Mouse (Mus musculus) CD4-positive, CD25-positive, alpha-beta regulatory T cell, adult 2 months (primary cell): Measurements from ENCODE around the gene Megf9.

Experiments used
- DNase-seq: peaks from one replicate; pipeline ENCODE4 v3.0.0-alpha.2; 2012; ENCODE audit warnings: low read depth, low spot score

Megf9 gene

GRCm38 (mm10) chr4:70534891-70535269 lies at the start of gene Megf9:
Gene Megf9, minus strand, starts transcription at chr4:70534995.
- peak; percentile 99 for DNase-seq

GRCm38 (mm10) chr4:70579654-70580053 lies 44.9 kb upstream of the Megf9 start:
- peak; percentile 21 for DNase-seq

- DNase-seq, result no peak
Observed at GRCm38 (mm10) chr4:70578301-70578700, 43.5 kb upstream of the Megf9 start.

- DNase-seq, result no peak
Observed at GRCm38 (mm10) chr4:70576096-70576495, 41.3 kb upstream of the Megf9 start.

GRCm38 (mm10) chr4:70573926-70574325 lies 39.1 kb upstream of the Megf9 start:
- DNase-seq, result no peak

GRCm38 (mm10) chr4:70553888-70554287 lies 19.1 kb upstream of the Megf9 start:
- no peak for DNase-seq

- no peak for DNase-seq
Observed at GRCm38 (mm10) chr4:70553230-70553797, 18.5 kb upstream of the Megf9 start.

- DNase-seq, result no peak
Observed at GRCm38 (mm10) chr4:70552120-70552519, 17.3 kb upstream of the Megf9 start.

- DNase-seq, result no peak
Observed at GRCm38 (mm10) chr4:70547411-70548148, 12.8 kb upstream of the Megf9 start.

- DNase-seq, result no peak
Observed at GRCm38 (mm10) chr4:70545869-70546542, 11.2 kb upstream of the Megf9 start.

GRCm38 (mm10) chr4:70544390-70544789 lies 9.6 kb upstream of the Megf9 start:
- DNase-seq, result no peak

- DNase-seq, result no peak
Observed at GRCm38 (mm10) chr4:70542387-70542786, 7.6 kb upstream of the Megf9 start.

GRCm38 (mm10) chr4:70540743-70541142 lies 5.9 kb upstream of the Megf9 start:
- DNase-seq, result no peak

- DNase-seq, result no peak
Observed at GRCm38 (mm10) chr4:70536661-70537580, 2.1 kb upstream of the Megf9 start.

GRCm38 (mm10) chr4:70535711-70536311 lies 1.0 kb upstream of the Megf9 start:
- peak; percentile 28 for DNase-seq

GRCm38 (mm10) chr4:70535289-70535688 lies 494 bp upstream of the Megf9 start:
- DNase-seq, result no peak

GRCm38 (mm10) chr4:70534078-70534890 lies 511 bp downstream of the Megf9 start:
- DNase-seq, result no peak

GRCm38 (mm10) chr4:70533056-70533805 lies 1.6 kb downstream of the Megf9 start:
- peak; percentile 9 for DNase-seq

- DNase-seq, result no peak
Observed at GRCm38 (mm10) chr4:70531021-70531420, 3.8 kb downstream of the Megf9 start.

GRCm38 (mm10) chr4:70528622-70529021 lies 6.2 kb downstream of the Megf9 start:
- no peak for DNase-seq
